Mouse (Mus musculus): ENCODE results near the gene Pdik1l. TPM values are rescaled to one million over a fixed set of nuclear protein-coding genes. Genes with fewer than 3 reads are reported as not detected.

Gene Pdik1l
- total RNA-seq, 1 experiment = 13.2 TPM

DNA sequence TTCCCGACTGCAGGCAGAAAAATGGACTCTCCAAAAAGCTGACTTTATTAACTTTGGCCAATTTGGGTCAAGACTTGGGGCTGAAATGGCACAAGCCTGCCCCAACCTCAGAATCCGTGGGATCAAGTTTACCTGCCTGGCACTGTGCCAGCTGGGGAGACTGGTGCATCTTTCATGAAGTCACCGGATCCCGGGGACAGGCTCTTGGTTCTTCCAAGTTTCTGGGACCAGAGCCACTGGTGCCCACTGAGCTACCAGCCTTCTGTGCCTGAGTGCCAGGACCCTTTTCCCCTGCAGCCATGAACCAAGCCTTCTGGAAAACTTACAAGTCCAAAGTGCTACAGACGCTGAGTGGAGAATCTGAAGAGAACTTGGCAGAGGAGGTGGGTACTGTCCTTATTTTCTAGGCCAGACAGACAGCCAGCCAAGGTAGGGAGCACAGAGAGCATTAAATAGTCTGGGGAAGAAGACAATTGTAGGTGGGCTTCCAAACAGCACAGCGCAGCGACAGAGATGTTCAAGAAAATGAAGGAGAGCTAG lies 40.9 kb downstream of the Pdik1l start, which contains the start of gene Gm30191:
TSS of gene Gm30191 (plus strand) at position 217 of the 540 bp plus-strand sequence.
- Histone ChIP-seq H3K27ac (ENCODE audit: insufficient read depth, low read depth, low read length, poor library complexity, severe bottlenecking) (no peak within 1 kb of the TSS; the same call in 1 of the 2 replicates), H3K4me3 (ENCODE audit: insufficient read depth in 1 of 2, low read depth in 1 of 2, low read length in 2 of 2, poor library complexity in 1 of 2, severe bottlenecking in 1 of 2) (no peak within 1 kb of the TSS), H3K4me1 (ENCODE audit: control insufficient read depth in 2 of 2, insufficient read depth in 2 of 2, low read length in 2 of 2, poor library complexity in 1 of 2) (peaks cover 0 to 19% of the 10 kb centered on the region in 2 experiments; a peak in 3 of 4 replicates), H3K9ac (ENCODE audit: insufficient read depth, low read depth, low read length, poor library complexity, severe bottlenecking) (no peak within 1 kb of the TSS), H3K36me3 (ENCODE audit: control insufficient read depth, insufficient read depth, low read length, poor library complexity, severe bottlenecking) (peaks cover 10% of the 10 kb centered on the region; the same call in 1 of the 2 replicates), H3K9me3 (ENCODE audit: control insufficient read depth, insufficient read depth, low read depth, low read length) (no peaks in the 10 kb centered on the region)
- in situ Hi-C loops (cut with MboI; ENCODE audit: low sequenced_read_pairs in 2 of 2, unreplicated experiment in 2 of 2) = no loop called here
- TF ChIP-seq MAFK (IDR thresholded peaks at IDR 0.05; ENCODE audit: insufficient read depth, low read depth, low read length) (no peak), ZC3H11A (IDR thresholded peaks at IDR 0.05; ENCODE audit: borderline replicate concordance, low read depth, low read length) (no peak), ZNF384 (IDR thresholded peaks at IDR 0.05; ENCODE audit: low read depth, low read length) (no peak), CHD2 (IDR thresholded peaks at IDR 0.05; ENCODE audit: low read depth, low read length) (no peak), HCFC1 (IDR thresholded peaks at IDR 0.05; ENCODE audit: borderline replicate concordance, insufficient read depth, low read length) (no peak)
- DNase-seq (ENCODE audit: low read depth, low spot score) = no peak

DNA sequence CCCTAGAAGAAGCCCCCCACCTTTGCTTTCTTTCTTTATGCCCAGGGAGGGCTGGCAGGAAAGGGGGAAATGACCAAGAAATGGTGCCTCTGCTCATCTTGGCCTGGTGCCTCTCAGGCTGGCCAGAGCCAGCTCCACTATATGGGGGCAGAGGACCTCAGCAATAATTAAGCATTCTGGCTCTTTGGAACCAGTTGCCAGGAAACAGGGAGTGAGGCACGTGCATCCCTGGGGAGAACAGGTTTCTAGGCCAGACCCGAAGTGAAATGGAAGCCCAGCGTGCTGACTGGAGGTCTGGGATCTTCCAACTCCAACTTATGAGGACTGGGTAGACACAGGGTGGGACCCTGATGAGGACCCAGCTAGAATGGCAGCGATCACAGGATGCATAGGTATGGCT lies 41.4 kb downstream of the Pdik1l start:
- in situ Hi-C loops (cut with MboI; ENCODE audit: low sequenced_read_pairs in 2 of 2, unreplicated experiment in 2 of 2) = no loop called here

DNA sequence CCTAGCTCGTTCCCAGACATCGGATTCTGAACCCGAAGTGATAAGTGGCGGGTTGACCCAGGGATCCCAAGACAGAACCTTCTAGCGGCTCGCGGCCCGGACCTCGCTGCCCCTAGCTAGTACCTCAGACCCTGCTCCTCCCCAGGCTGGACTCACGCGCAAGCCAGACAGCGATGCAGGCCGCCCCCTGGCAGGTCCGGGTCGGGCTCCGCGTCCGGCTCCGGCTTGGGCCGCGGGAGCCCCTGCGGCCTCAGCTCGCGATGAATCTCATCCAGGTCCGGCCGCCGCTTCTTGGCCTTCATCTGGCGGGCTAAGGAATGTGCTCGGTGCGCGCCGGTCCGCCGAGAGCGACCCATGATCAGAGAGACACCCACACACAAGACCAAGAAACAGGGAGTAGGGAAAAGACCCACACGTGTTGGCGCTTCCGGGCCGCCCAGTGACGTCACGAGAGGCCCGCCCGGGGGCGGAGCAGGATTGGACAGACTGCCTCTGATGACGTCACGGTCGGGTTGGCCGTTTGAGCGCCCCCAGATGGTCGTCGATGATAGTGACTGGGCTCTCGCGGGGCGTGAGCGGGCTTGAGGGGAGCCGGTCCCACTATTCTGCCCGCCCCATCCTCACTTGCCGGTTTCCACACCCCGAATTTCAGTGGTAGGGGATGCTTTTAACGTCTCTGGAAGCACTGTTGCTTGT lies 42.4 kb downstream of the Pdik1l start, which contains the start of gene Zfp593:
TSS of gene Zfp593 (minus strand) at position 445 of the 696 bp plus-strand sequence.
- H3K9ac ChIP-seq (ENCODE audit: insufficient read depth, low read depth, low read length, poor library complexity, severe bottlenecking) = peak within 1 kb of the TSS; percentile 77
- no peaks in the 10 kb centered on the region for H3K9me3 ChIP-seq (ENCODE audit: control insufficient read depth, insufficient read depth, low read depth, low read length)
- H3K27ac ChIP-seq (ENCODE audit: insufficient read depth, low read depth, low read length, poor library complexity, severe bottlenecking) = no peak within 1 kb of the TSS; the same call in 1 of the 2 replicates
- TF ChIP-seq HCFC1 (IDR thresholded peaks at IDR 0.05; ENCODE audit: borderline replicate concordance, insufficient read depth, low read length) (peak; percentile 57; the same call in 1 of the 2 replicates), ZNF384 (IDR thresholded peaks at IDR 0.05; ENCODE audit: low read depth, low read length) (no peak), MAFK (IDR thresholded peaks at IDR 0.05; ENCODE audit: insufficient read depth, low read depth, low read length) (no peak), ZC3H11A (IDR thresholded peaks at IDR 0.05; ENCODE audit: borderline replicate concordance, low read depth, low read length) (no peak), CHD2 (IDR thresholded peaks at IDR 0.05; ENCODE audit: low read depth, low read length) (no peak)
- peaks cover 0 to 15% of the 10 kb centered on the region in 2 experiments; a peak in 3 of 4 replicates for H3K4me1 ChIP-seq (ENCODE audit: control insufficient read depth in 2 of 2, insufficient read depth in 2 of 2, low read length in 2 of 2, poor library complexity in 1 of 2)
- H3K4me3 ChIP-seq (ENCODE audit: insufficient read depth in 1 of 2, low read depth in 1 of 2, low read length in 2 of 2, poor library complexity in 1 of 2, severe bottlenecking in 1 of 2) = peak within 1 kb of the TSS; percentile 74 to 85
- peak; percentile 84 for DNase-seq (ENCODE audit: low read depth, low spot score)
- H3K36me3 ChIP-seq (ENCODE audit: control insufficient read depth, insufficient read depth, low read length, poor library complexity, severe bottlenecking) = peaks cover 10% of the 10 kb centered on the region; the same call in 1 of the 2 replicates
- in situ Hi-C loops (cut with MboI; ENCODE audit: low sequenced_read_pairs in 2 of 2, unreplicated experiment in 2 of 2) = no loop called here

More for the DNA sequence above, 41.4 kb downstream of the Pdik1l start:
- H3K27ac ChIP-seq (ENCODE audit: insufficient read depth, low read depth, low read length, poor library complexity, severe bottlenecking) = no peak overlapping the region; the same call in 1 of the 2 replicates
- peaks cover 0 to 19% of the 10 kb centered on the region in 2 experiments; a peak in 3 of 4 replicates for H3K4me1 ChIP-seq (ENCODE audit: control insufficient read depth in 2 of 2, insufficient read depth in 2 of 2, low read length in 2 of 2, poor library complexity in 1 of 2)
- no peak for DNase-seq (ENCODE audit: low read depth, low spot score)
- TF ChIP-seq ZNF384 (IDR thresholded peaks at IDR 0.05; ENCODE audit: low read depth, low read length) (no peak), HCFC1 (IDR thresholded peaks at IDR 0.05; ENCODE audit: borderline replicate concordance, insufficient read depth, low read length) (no peak), CHD2 (IDR thresholded peaks at IDR 0.05; ENCODE audit: low read depth, low read length) (no peak), ZC3H11A (IDR thresholded peaks at IDR 0.05; ENCODE audit: borderline replicate concordance, low read depth, low read length) (no peak), MAFK (IDR thresholded peaks at IDR 0.05; ENCODE audit: insufficient read depth, low read depth, low read length) (no peak)
- H3K4me3 ChIP-seq (ENCODE audit: insufficient read depth in 1 of 2, low read depth in 1 of 2, low read length in 2 of 2, poor library complexity in 1 of 2, severe bottlenecking in 1 of 2) = no peak overlapping the region
- H3K9me3 ChIP-seq (ENCODE audit: control insufficient read depth, insufficient read depth, low read depth, low read length) = no peaks in the 10 kb centered on the region
- no peak overlapping the region for H3K9ac ChIP-seq (ENCODE audit: insufficient read depth, low read depth, low read length, poor library complexity, severe bottlenecking)
- H3K36me3 ChIP-seq (ENCODE audit: control insufficient read depth, insufficient read depth, low read length, poor library complexity, severe bottlenecking) = peaks cover 10% of the 10 kb centered on the region; the same call in 1 of the 2 replicates

DNA sequence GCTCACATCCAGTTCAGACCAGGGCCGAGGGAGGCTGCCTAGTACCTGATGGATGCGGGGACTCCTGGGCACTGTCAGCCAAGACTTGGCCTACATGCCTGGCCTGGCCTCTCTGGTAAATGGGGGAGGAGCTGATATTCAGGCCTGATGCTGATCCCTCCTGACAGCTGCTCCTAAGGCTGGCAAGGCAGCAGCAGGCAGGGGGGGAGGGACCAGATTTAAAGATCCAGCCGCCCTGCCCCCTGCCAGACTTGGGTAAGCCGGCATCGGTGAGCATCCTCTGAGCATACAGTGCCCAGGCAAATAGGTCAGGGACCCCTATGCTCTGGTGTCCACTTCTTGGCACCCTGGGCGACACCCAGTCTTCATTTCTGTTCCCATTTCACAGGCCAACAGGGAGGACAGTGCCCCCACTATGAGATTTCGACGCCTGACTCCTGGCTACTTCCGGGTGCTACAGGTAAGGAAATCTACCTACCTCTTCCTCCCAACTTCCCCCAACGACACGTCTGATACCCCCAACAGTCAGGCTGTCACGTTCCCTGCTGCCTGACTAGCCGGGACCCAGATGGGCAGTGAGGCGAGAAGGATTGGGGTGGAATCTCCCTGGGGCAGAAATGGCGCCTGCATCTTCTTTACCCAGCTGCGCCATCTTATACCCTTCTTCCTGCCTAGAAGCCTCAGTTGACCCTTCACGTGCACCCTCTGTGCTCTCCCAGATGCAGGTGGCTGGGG lies 44.0 kb downstream of the Pdik1l start, which contains the start of gene E130218I03Rik:
TSS of gene E130218I03Rik (plus strand) at position 147 of the 735 bp plus-strand sequence.
- peak within 1 kb of the TSS; percentile 33 for H3K9ac ChIP-seq (ENCODE audit: insufficient read depth, low read depth, low read length, poor library complexity, severe bottlenecking)
- H3K9me3 ChIP-seq (ENCODE audit: control insufficient read depth, insufficient read depth, low read depth, low read length) = no peaks in the 10 kb centered on the region
- in situ Hi-C loops (cut with MboI; ENCODE audit: low sequenced_read_pairs in 2 of 2, unreplicated experiment in 2 of 2) = no loop called here
- peak within 1 kb of the TSS; percentile 74 to 85 for H3K4me3 ChIP-seq (ENCODE audit: insufficient read depth in 1 of 2, low read depth in 1 of 2, low read length in 2 of 2, poor library complexity in 1 of 2, severe bottlenecking in 1 of 2)
- no peak within 1 kb of the TSS for H3K27ac ChIP-seq (ENCODE audit: insufficient read depth, low read depth, low read length, poor library complexity, severe bottlenecking)
- H3K4me1 ChIP-seq (ENCODE audit: control insufficient read depth in 2 of 2, insufficient read depth in 2 of 2, low read length in 2 of 2, poor library complexity in 1 of 2) = peaks cover 0 to 15% of the 10 kb centered on the region in 2 experiments; a peak in 2 of 4 replicates
- no peak for DNase-seq (ENCODE audit: low read depth, low spot score)
- H3K36me3 ChIP-seq (ENCODE audit: control insufficient read depth, insufficient read depth, low read length, poor library complexity, severe bottlenecking) = peaks cover 10% of the 10 kb centered on the region; the same call in 1 of the 2 replicates
- TF ChIP-seq ZNF384 (IDR thresholded peaks at IDR 0.05; ENCODE audit: low read depth, low read length) (no peak), MAFK (IDR thresholded peaks at IDR 0.05; ENCODE audit: insufficient read depth, low read depth, low read length) (no peak)
